Mouse (Mus musculus) CH12.LX (cell line): ENCODE results near the gene Lrrc46. TPM values are rescaled to one million over a fixed set of nuclear protein-coding genes. Genes with fewer than 3 reads are reported as not detected.

Experiments
- DNase-seq: peaks from one replicate; pipeline ENCODE4 v3.0.0-alpha.2; 2013; ENCODE audit errors: extremely low read depth
- H3K27ac ChIP-seq: 2 replicates; pipeline ENCODE4 v1.5.1; 2012; ENCODE audit warnings: low read depth, mild to moderate bottlenecking, control low read depth, moderate library complexity; ENCODE audit not compliant: insufficient read depth
- H3K27me3 ChIP-seq: replicated peaks from 2 replicates; pipeline ENCODE3; 2012; ENCODE audit warnings: inconsistent platforms
- H3K36me3 ChIP-seq, 2 experiments: replicated peaks in 1 of 2; 2 replicates each; pipeline versions ENCODE3 to v1.6.1; 2012; ENCODE audit warnings: inconsistent platforms in 1 of 2, low read length in 1 of 2, mild to moderate bottlenecking in 1 of 2, mixed read lengths in 1 of 2, moderate library complexity in 1 of 2; ENCODE audit not compliant: control insufficient read depth in 1 of 2, insufficient read depth in 1 of 2
- H3K4me1 ChIP-seq, 2 experiments: 2 replicates each; pipeline ENCODE4 v1.6.1; 2012; ENCODE audit warnings: inconsistent platforms in 1 of 2, moderate library complexity in 1 of 2; ENCODE audit not compliant: insufficient read depth in 2 of 2, control insufficient read depth in 1 of 2
- H3K4me2 ChIP-seq: 2 replicates; pipeline ENCODE4 v1.6.1; 2012; ENCODE audit warnings: low read depth, mild to moderate bottlenecking, control low read depth; ENCODE audit not compliant: poor library complexity, insufficient read depth, severe bottlenecking
- H3K4me3 ChIP-seq, 3 experiments: fragments of 150-350 bp in 1 of 3; sonication (generic) in 1 of 3; replicated peaks in 1 of 3; 2 replicates each; pipeline versions ENCODE3 to v1.5.1; 2011 to 2012; ENCODE audit warnings: low read depth in 2 of 3, low read length in 2 of 3, mild to moderate bottlenecking in 2 of 3, moderate library complexity in 2 of 3, control low read depth in 1 of 3, improper control_type of control experiment in 1 of 3, inconsistent platforms in 1 of 3, mixed read lengths in 1 of 3; ENCODE audit not compliant: poor library complexity in 1 of 3
- H3K79me2 ChIP-seq: replicated peaks from 2 replicates; pipeline ENCODE4 v1.6.1; 2012; ENCODE audit warnings: mild to moderate bottlenecking, moderate library complexity; ENCODE audit not compliant: control insufficient read depth, poor library complexity, insufficient read depth, severe bottlenecking; ENCODE audit errors: extremely low read depth
- H3K9ac ChIP-seq: 2 replicates; pipeline ENCODE4 v1.6.1; 2012; ENCODE audit warnings: low read depth, mild to moderate bottlenecking, control low read depth, moderate library complexity; ENCODE audit not compliant: insufficient read depth
- H3K9me3 ChIP-seq: replicated peaks from 2 replicates; pipeline ENCODE3; 2012; ENCODE audit warnings: low read length, inconsistent platforms, mixed read lengths
- BHLHE40 ChIP-seq: IDR thresholded peaks from 2 replicates; pipeline ENCODE4 v1.6.1; 2011; ENCODE audit warnings: mild to moderate bottlenecking, low read depth, low read length, improper control_type of control experiment
- CHD2 ChIP-seq: IDR thresholded peaks from 2 replicates; pipeline ENCODE4 v1.6.1; 2011; ENCODE audit warnings: low read length, improper control_type of control experiment
- CTCF ChIP-seq, 2 experiments: IDR thresholded peaks in 1 of 2; conservative IDR thresholded peaks in 1 of 2; 2 replicates each; pipeline ENCODE4 v1.5.1; 2011 to 2012; ENCODE audit warnings: low read depth in 2 of 2, low read length in 2 of 2, improper control_type of control experiment in 1 of 2, inconsistent platforms in 1 of 2, mild to moderate bottlenecking in 1 of 2, moderate library complexity in 1 of 2
- E2F4 ChIP-seq: IDR thresholded peaks from 2 replicates; pipeline ENCODE4 v1.6.1; 2011; ENCODE audit warnings: low read depth, low read length, improper control_type of control experiment; ENCODE audit not compliant: insufficient replicate concordance
- ELF1 ChIP-seq: IDR thresholded peaks from 2 replicates; pipeline ENCODE4 v1.6.1; 2014; ENCODE audit warnings: low read depth, mild to moderate bottlenecking, inconsistent platforms, low read length, improper control_type of control experiment
- EP300 ChIP-seq: IDR thresholded peaks from 2 replicates; pipeline ENCODE4 v1.6.1; 2011; ENCODE audit warnings: low read length, improper control_type of control experiment
- ETS1 ChIP-seq: conservative IDR thresholded peaks from 2 replicates; pipeline ENCODE4 v1.6.1; 2012; ENCODE audit warnings: low read depth, mild to moderate bottlenecking, inconsistent platforms, low read length, improper control_type of control experiment, moderate library complexity
- HCFC1 ChIP-seq: IDR thresholded peaks from 2 replicates; pipeline ENCODE4 v1.6.1; 2012; ENCODE audit warnings: low read depth, mild to moderate bottlenecking, inconsistent platforms, low read length, improper control_type of control experiment
- IRF4 ChIP-seq: IDR thresholded peaks from 2 replicates; pipeline ENCODE4 v1.6.1; 2014; ENCODE audit warnings: low read depth, mild to moderate bottlenecking, inconsistent platforms, low read length, improper control_type of control experiment
- KAT2A ChIP-seq: IDR thresholded peaks from 2 replicates; pipeline ENCODE4 v1.6.1; 2012; ENCODE audit warnings: low read length, improper control_type of control experiment, inconsistent platforms; ENCODE audit not compliant: insufficient replicate concordance
- MAFK ChIP-seq: IDR thresholded peaks from 2 replicates; pipeline ENCODE4 v1.6.1; 2011; ENCODE audit warnings: low read length, improper control_type of control experiment; ENCODE audit not compliant: insufficient replicate concordance
- MAX ChIP-seq: IDR thresholded peaks from 2 replicates; pipeline ENCODE4 v1.6.1; 2011; ENCODE audit warnings: low read length, improper control_type of control experiment
- MAZ ChIP-seq: IDR thresholded peaks from 2 replicates; pipeline ENCODE4 v1.6.1; 2012; ENCODE audit warnings: low read depth, mild to moderate bottlenecking, inconsistent platforms, low read length, improper control_type of control experiment, moderate library complexity
- MEF2A ChIP-seq: IDR thresholded peaks from 2 replicates; pipeline ENCODE4 v1.6.1; 2014; ENCODE audit warnings: low read depth, mild to moderate bottlenecking, inconsistent platforms, low read length, improper control_type of control experiment, borderline replicate concordance
- MXI1 ChIP-seq: IDR thresholded peaks from 2 replicates; pipeline ENCODE4 v1.6.1; 2011; ENCODE audit warnings: mild to moderate bottlenecking, low read depth, low read length, improper control_type of control experiment
- MYC ChIP-seq: IDR thresholded peaks from 2 replicates; pipeline ENCODE4 v1.6.1; 2011; ENCODE audit warnings: low read depth, mild to moderate bottlenecking, improper control_type of control experiment, low read length
- NELFE ChIP-seq: IDR thresholded peaks from 2 replicates; pipeline ENCODE4 v1.6.1; 2011; ENCODE audit warnings: low read depth, low read length, improper control_type of control experiment
- PAX5 ChIP-seq: IDR thresholded peaks from 2 replicates; pipeline ENCODE4 v1.6.1; 2012; ENCODE audit warnings: low read length, inconsistent platforms, mixed read lengths
- POLR2A ChIP-seq: IDR thresholded peaks from 2 replicates; pipeline ENCODE4 v1.6.1; 2011; ENCODE audit warnings: low read depth, mild to moderate bottlenecking, improper control_type of control experiment, low read length
- POLR2AphosphoS2 ChIP-seq: IDR thresholded peaks from 2 replicates; pipeline ENCODE4 v1.6.1; 2011; ENCODE audit warnings: low read depth, low read length, improper control_type of control experiment
- RAD21 ChIP-seq: IDR thresholded peaks from 2 replicates; pipeline ENCODE4 v1.6.1; 2011; ENCODE audit warnings: low read depth, mild to moderate bottlenecking, low read length, improper control_type of control experiment, moderate library complexity
- RCOR1 ChIP-seq: conservative IDR thresholded peaks from 2 replicates; pipeline ENCODE4 v1.6.1; 2012; ENCODE audit warnings: low read depth, mild to moderate bottlenecking, inconsistent platforms, low read length, improper control_type of control experiment
- SIN3A ChIP-seq: IDR thresholded peaks from 2 replicates; pipeline ENCODE4 v1.6.1; 2012; ENCODE audit warnings: low read length, improper control_type of control experiment, inconsistent platforms
- SMC3 ChIP-seq: IDR thresholded peaks from 2 replicates; pipeline ENCODE4 v1.6.1; 2011; ENCODE audit warnings: low read depth, low read length, improper control_type of control experiment
- TBP ChIP-seq: conservative IDR thresholded peaks from 2 replicates; pipeline ENCODE4 v1.6.1; 2011; ENCODE audit warnings: low read depth, low read length, improper control_type of control experiment
- TCF12 ChIP-seq: IDR thresholded peaks from 2 replicates; pipeline ENCODE4 v1.6.1; 2014; ENCODE audit warnings: low read depth, mild to moderate bottlenecking, inconsistent platforms, low read length, improper control_type of control experiment
- UBTF ChIP-seq: IDR thresholded peaks from 2 replicates; pipeline ENCODE4 v1.6.1; 2012; ENCODE audit warnings: low read depth, mild to moderate bottlenecking, inconsistent platforms, low read length, improper control_type of control experiment, moderate library complexity
- USF1 ChIP-seq: IDR thresholded peaks from 2 replicates; pipeline ENCODE4 v1.6.1; 2014; ENCODE audit warnings: low read depth, mild to moderate bottlenecking, inconsistent platforms, low read length, improper control_type of control experiment
- USF2 ChIP-seq: conservative IDR thresholded peaks from 2 replicates; pipeline ENCODE4 v1.6.1; 2011; ENCODE audit warnings: low read depth, low read length, improper control_type of control experiment
- ZKSCAN1 ChIP-seq: IDR thresholded peaks from 2 replicates; pipeline ENCODE4 v1.6.1; 2012; ENCODE audit warnings: low read depth, inconsistent platforms, low read length, improper control_type of control experiment, borderline replicate concordance
- ZMIZ1 ChIP-seq: IDR thresholded peaks from 2 replicates; pipeline ENCODE4 v1.6.1; 2012; ENCODE audit warnings: low read depth, mild to moderate bottlenecking, inconsistent platforms, low read length, improper control_type of control experiment
- dilution Hi-C: fragments of 300-500 bp; cut with MboI; formaldehyde crosslinking; loops from 2 replicates; pipeline ENCODE4 v1.14.3; 2020; ENCODE audit warnings: low sequenced_read_pairs; ENCODE audit not compliant: extremely low pct_unique_long_range_greater_than_20kb, extremely low pct_ligation_motif_present
- in situ Hi-C: fragments of 300-500 bp; cut with MboI; formaldehyde crosslinking; loops from 3 replicates; pipeline ENCODE4 v1.14.3; 2019; ENCODE audit warnings: low sequenced_read_pairs, low pct_ligation_motif_present, low pct_unique_long_range_greater_than_20kb, mixed read lengths
- polyA plus RNA-seq: library from polyadenylated mRNA; unstranded; fragments of >175 nt; gene quantifications from 2 replicates; pipeline ENCODE4 v1.2.1, GENCODE M21; 2012; ENCODE audit warnings: low read depth; ENCODE audit not compliant: insufficient read length
- total RNA-seq, 2 experiments: library from RNA; depleted of rRNA; stranded (reverse); fragments of 300-350 nt in 1 of 2; fragments of >200 nt in 1 of 2; gene quantifications; 2 replicates each; pipeline ENCODE4 v1.2.3; 2012 to 2014

Lrrc46 gene
- total and polyA plus RNA-seq, 3 experiments: 0.38 to 0.91 TPM; not detected in 1

GRCm38 (mm10) chr11:96992722-96993311 lies 48.4 kb downstream of the Lrrc46 start:
- TF ChIP-seq USF2 (0 out of 2 replicates have a peak, but pooled peaks have one; percentile 5), KAT2A (no peak), TBP (peak; percentile 94), PAX5 (no peak), ELF1 (peak; percentile 51; the same call in 1 of the 2 replicates), MAZ (peak; percentile 89), HCFC1 (peak; percentile 35), TCF12 (peak; percentile 70; the same call in 1 of the 2 replicates), SMC3 (no peak), MXI1 (peak; percentile 59; the same call in 1 of the 2 replicates), POLR2AphosphoS2 (no peak), EP300 (peak; percentile 61; the same call in 1 of the 2 replicates), RCOR1 (no peak), ZMIZ1 (no peak; the same call in 1 of the 2 replicates), USF1 (no peak), POLR2A (peak; percentile 69), SIN3A (peak; percentile 83), E2F4 (no peak), NELFE (0 out of 2 replicates have a peak, but pooled peaks have one; percentile 46), IRF4 (peak; percentile 37; the same call in 1 of the 2 replicates), ZKSCAN1 (no peak), BHLHE40 (peak; percentile 71), MAFK (peak; percentile 21; the same call in 1 of the 2 replicates), MAX (peak; percentile 54; the same call in 1 of the 2 replicates), MYC (peak; percentile 48), MEF2A (peak; percentile 62; the same call in 1 of the 2 replicates), CHD2 (0 out of 2 replicates have a peak, but pooled peaks have one; percentile 17), RAD21 (no peak; the same call in 1 of the 2 replicates), UBTF (peak; percentile 88), ETS1 (peak; percentile 74), CTCF (conservative IDR thresholded peaks at IDR 0.05 in 1 of 2, IDR thresholded peaks at IDR 0.05 in 1 of 2; ENCODE audit: low read depth in 2 of 2, low read length in 2 of 2) (no peak)
- TF ChIP-seq, all 38 proteins: peak for 20
- Histone ChIP-seq H3K79me2 (no peaks in the 10 kb centered on the region), H3K9ac (peak overlapping the region; percentile 22), H3K27me3 (no peaks in the 10 kb centered on the region), H3K4me1 (peaks cover 49 to 86% of the 10 kb centered on the region in 2 experiments), H3K27ac (peak overlapping the region; percentile 88), H3K4me2 (peak overlapping the region; percentile 63), H3K36me3 (peaks cover 0 to 6% of the 10 kb centered on the region in 2 experiments), H3K4me3 (peak overlapping the region in 1 of 3 experiments; percentile 14), H3K9me3 (no peaks in the 10 kb centered on the region)
- DNase-seq: peak; percentile 86
- in situ Hi-C loops: no loop called here
- dilution Hi-C loops: no loop called here
